Mouse (Mus musculus): ENCODE measurements around the gene Prkd2.

Gene Prkd2

DNA sequence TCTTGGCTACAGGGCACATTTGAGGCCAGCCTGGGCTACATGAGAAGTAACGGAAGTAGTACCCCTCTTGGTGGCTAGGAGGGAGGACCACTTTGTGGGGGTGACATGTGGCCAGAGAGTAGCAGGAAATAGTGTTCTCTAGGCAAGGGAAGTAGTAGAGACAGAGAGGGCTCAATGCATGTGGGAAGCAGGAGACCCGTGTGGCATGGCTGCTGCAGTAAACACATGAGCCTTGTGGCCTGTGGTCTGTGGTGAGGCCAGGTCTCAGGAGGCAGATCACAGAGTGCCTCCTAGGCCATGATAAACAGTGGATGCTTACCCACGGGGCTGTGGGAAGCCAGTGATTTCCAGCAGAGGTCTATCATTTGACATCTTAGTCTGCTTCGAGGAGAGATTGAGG is 15.4 kb upstream of the Prkd2 start:
- no peak for DNase-seq

DNA sequence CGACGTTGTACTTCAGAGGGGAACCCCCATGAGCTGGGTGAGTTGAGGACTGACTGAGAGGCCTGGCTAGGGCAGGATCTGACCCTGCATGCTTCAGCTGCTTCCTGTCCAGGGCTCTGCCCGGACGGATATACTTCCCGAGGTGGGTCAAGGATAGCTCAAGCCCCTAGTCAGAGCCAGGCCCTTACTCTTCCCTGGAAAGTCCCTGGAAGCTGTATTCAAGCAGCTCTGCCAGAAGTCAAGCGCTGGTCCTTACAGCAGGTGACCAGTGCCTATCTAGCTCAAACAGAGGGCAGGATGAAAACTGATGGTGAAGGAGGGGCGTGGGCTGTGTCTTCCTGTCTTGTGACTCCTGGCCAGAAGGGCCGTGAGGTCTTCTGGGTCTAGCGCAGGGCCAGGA is 12.3 kb upstream of the Prkd2 start:
- DNase-seq, result no peak

DNA sequence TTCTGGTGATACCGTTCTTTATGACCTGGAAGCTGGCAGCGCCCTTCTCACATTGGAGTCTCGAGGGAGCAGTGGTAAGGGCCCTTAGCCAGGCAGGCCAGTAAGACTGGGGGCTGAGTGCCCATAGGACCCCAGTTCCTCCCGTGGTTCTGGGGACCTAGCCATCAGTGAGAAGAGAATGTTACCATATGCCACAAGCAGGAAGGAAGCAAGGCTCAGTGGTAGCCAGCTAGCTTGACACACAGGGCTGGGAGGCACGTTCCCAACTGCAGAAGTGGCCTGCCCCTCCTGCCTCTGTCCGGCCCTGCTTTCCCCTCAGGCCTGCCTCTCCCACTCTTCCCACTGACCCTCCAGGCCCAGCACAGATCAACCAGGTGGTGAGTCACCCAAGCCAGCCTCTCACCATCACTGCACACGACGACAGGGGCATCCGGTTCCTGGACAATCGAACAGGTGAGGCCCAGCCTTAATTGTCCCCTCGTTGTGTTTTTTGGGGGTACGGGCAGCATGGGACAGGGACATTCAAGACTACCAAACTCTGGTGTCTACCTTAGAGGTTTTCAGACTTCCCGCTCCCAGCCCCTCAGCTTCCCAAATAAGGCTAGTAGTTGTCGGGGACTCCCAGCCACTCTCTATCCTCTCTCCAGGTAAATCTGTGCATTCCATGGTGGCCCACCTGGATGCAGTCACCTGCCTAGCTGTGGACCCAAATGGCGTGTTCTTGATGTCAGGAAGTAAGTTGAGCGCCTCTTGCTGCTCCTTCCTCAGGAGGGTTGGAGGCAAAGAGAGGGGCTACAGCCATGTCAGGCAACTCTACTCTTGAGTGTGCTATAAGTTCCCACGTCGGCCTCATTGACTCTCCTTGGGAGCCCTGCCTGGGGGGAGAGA is 4.5 kb upstream of the Prkd2 start:
- DNase-seq, result no peak

DNA sequence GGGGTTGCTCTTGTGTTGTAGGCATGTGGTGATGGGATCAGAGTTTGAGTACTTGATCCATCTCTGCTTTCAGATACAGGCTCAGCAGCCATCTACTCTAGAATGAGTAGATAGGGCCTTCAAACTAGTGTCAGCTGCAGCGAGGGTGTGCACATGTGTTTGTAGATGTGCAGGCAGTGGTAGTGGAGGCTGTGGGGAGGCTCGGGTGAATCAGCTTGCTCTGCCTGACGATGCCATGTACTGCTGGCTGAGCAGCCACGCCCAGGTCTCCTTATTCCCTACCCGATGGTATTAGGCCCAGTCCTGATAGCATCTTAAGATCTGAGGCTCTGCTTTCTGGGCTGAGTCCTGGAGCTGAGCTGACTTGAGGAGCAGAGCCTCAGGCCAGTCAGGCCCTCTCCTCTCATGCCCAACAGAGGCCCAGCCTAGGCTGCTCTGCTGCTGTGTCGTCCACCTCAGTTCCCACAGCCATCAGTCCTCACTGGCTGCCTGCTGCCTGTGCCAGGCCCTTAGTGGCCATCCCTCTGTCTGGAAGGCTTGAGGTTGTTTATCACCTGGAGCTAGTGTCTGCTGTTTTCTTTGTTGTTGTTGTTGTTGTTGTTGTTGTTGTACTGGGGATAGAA is 3.8 kb upstream of the Prkd2 start:
- DNase-seq, result no peak

DNA sequence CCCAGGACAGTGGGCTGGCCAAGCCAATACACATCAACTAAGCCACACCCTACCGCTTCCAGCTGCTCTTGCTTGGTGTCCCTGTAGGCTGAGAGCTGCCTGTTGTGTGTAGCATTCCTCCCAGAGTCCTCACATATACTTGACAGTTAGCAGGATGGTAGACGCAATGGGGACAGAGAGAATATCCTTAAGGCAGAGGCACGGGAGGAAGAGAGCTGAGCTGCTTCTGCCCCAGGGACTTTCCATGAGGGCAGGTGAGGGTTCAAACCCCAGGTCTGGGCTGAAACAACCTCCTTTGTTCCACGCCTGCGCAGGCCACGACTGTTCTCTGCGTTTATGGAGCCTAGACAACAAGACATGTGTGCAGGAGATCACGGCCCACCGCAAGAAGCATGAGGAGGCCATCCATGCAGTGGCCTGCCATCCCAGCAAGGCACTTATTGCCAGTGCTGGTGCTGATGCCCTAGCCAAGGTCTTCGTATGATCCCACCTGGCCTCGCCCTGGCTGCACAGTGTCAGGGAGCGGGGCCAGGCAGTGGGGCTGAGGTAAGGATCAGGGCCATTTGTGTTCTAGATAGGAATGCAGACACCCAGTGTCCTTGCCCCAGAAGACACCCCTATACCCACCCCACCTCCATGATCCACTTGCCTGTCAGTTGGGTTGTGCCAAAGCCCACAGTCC is 3.1 kb upstream of the Prkd2 start:
- DNase-seq, result no peak

DNA sequence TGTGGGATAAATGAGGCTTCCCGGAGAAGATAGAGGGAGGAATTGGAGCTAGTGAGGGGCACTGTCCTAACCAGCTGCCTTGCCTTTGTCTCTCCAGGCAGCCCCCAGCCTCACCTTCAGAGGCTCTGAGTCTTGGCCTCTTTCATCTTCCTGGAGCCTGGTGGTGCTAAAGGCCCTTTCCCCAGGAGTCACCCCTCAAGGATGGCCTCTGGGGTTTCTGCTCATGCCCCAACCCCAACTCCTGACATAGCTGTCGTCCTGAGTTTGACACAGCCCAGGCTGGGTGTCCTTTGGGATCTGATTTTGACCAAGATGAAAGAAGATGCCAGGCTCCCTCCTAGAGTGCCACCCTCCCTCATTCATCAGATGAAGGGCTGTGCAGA is 2.6 kb upstream of the Prkd2 start:
- no peak for DNase-seq

DNA sequence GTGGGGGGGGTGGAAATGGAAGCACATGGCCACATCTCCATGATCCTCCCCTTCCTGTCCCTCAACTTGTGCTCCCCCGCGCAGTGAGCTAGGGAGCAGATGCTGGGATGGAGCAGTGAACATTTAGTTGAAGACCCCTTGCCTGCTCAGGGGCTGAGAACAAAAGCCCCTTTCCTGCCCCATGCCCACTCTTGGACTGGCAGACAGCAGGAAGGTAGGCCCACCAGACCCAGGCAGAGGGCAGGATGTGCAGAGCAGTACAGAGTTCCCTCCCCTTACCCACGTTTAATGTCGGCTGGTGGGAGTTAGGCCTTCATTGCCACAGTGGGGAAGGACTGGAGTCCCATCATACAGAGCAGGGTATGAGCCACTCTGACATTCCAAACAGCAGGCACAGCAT is 1.6 kb upstream of the Prkd2 start:
- no peak for DNase-seq

GRCm38 (mm10) chr7:16841561-16842560 is 841 bp upstream of the Prkd2 start:
- no peak for DNase-seq

- peak; percentile 26 to 35 for DNase-seq
Observed at GRCm38 (mm10) chr7:16843441-16844171, 904 bp downstream of the Prkd2 start.

GRCm38 (mm10) chr7:16844696-16845071 is 2.0 kb downstream of the Prkd2 start:
- no peak for DNase-seq

- no peak for DNase-seq
Observed at GRCm38 (mm10) chr7:16845072-16845819, 2.5 kb downstream of the Prkd2 start.

DNA sequence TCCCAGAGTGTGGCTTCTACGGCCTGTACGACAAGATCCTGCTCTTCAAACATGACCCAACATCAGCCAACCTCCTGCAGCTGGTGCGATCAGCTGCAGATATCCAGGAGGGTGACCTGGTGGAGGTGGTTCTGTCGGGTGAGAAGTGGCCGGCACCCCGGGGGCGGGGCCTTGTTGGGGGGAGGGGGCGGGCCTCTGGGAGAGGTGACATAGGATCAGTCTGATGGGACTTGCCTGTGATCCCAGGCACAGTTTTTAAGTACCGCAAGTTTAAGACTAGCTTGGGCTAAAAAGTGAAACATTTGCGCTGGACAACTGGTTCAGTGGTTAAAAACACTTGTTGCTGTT is 3.1 kb downstream of the Prkd2 start:
- no peak for DNase-seq

DNA sequence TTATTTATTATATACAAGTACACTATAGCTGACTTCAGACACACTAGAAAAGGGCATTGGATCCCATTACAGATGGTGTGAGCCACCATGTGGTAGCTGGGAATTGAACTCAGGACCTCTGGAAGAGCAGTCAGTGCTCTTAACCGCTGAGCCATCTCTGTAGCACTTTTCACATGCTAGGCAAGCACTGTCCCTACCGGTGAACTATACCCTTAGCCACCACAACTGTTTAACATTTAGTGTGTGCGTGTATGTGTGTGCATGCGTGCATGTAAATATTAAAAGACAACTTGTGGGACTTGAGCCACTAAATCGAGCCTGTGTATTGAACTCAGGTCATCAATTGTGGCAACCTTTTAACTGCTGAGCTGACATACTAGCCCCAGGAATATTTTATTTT is 4.1 kb downstream of the Prkd2 start:
- DNase-seq, result no peak

DNA sequence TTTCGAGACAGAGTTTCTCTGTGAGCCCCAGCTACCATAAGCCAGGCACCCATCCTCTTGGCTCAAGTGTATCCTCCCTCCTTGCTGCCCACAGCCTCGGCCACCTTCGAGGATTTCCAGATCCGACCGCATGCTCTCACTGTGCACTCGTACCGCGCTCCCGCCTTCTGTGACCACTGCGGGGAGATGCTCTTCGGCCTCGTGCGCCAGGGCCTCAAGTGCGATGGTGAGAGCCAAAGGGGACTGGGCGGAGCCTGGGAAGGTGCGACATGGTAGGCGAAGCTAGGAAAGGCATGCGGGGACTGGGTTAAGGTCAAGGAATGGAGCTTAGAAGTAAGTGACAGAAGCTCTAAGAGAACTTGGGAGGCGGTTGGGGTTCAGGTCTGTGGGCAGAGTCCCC is 4.8 kb downstream of the Prkd2 start:
- no peak for DNase-seq

DNA sequence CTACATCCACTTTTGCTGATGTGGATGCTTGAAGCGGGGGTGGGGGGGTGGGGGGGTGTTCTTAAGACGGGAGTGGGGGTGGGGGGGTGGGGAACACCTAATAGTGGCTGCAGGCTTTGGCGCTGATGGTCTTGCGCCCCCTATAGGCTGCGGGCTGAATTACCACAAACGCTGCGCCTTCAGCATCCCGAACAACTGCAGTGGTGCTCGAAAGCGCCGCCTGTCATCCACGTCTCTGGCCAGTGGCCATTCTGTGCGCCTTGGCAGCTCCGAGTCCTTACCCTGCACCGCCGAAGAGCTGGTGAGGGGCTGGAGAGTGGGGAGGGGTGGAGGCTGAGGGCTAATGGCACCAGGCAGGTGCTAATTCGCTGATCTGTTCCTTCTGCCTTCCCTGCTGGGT is 5.9 kb downstream of the Prkd2 start:
- DNase-seq, result peak; percentile 81 to 89

DNA sequence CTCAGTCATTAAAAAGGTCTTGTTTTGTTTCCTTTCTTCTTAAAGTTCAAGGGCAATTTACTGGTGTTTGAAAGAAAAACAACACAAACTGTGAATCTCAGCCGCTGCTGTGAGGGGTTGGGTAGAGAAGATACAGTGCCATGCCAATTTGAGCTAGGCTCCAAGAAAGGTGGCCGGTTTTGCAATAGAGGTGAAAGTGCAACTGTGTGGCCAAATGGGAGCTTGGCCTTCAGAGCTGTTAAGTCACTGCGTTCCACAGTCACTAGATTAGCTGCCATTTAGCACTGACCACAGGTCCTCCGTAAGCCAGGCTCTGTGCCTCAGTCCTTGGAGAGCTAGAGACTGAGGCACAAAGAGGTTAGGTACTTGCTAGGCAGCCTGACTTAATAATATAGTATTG is 8.9 kb downstream of the Prkd2 start:
- DNase-seq, result no peak

DNA sequence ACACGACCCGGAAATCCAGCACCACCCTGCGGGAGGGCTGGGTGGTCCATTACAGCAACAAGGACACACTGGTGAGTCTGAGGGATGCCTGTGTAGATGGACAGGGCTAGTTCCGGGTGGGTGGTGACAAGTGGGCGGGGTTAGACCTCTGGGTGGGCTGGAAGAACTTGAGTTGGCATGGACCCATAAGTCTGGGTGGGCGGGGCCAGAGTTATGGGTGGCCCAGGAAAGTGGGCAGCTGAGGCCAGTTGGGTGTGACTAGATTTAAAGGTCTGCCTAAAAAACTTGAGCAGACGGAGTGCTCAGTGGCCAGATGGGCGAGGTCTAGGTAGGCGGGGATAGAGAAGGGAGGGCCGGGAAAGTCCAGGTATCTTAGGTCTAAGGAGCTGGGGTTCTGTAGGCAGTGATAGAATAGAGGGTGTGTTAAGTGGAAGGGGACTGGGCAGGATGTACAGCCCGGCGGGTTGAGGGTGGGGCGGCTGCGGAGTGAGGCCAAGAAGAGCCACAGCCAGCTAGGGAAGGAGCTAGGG is 10.7 kb downstream of the Prkd2 start:
- DNase-seq, result no peak

- peak; percentile 72 to 76 for DNase-seq
Observed at GRCm38 (mm10) chr7:16858336-16858735, 15.6 kb downstream of the Prkd2 start.

- DNase-seq, result peak; percentile 78 to 87
Observed at GRCm38 (mm10) chr7:16859902-16860651, 17.4 kb downstream of the Prkd2 start.

- DNase-seq, result no peak
Observed at GRCm38 (mm10) chr7:16867488-16867887, 24.8 kb downstream of the Prkd2 start.

All from cerebellum, postnatal 14 days (tissue).